Mouse (Mus musculus) fat pad, adult 2 months (tissue): ENCODE measurements around the gene Krtap5-4.
"Not testable (repeated sequence)": the region's sequence is repeated elsewhere in the genome, so short reads cannot be mapped to it uniquely, and the experiment has no call there.

Experiments
- DNase-seq: peaks from one replicate; pipeline ENCODE4 v3.0.0-alpha.2; 2011; ENCODE audit warnings: low read depth, low spot score; ENCODE audit errors: extremely low read depth

The Krtap5-4 gene

DNA sequence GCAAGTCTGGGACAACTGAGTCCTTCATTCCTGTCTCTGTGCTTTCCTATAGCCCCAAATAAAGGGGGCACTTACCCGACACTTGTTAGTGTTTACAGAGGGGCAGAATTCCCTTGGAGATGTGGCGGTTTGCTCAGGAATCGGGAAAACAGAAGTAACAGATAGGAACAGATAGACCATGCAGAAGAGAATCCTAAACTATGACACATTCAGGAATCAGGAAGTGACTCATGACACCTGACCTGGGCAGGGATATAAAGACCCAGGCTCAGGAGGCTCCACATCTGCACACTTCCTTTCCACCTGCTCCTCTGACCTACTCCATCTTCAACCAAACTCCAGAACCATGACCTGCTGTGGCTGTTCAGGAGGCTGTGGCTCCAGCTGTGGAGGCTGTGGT, at the start of gene Krtap5-4:
TSS of gene Krtap5-4 (plus strand) at position 301 of the 400 bp plus-strand sequence.
- no peak for DNase-seq

DNA sequence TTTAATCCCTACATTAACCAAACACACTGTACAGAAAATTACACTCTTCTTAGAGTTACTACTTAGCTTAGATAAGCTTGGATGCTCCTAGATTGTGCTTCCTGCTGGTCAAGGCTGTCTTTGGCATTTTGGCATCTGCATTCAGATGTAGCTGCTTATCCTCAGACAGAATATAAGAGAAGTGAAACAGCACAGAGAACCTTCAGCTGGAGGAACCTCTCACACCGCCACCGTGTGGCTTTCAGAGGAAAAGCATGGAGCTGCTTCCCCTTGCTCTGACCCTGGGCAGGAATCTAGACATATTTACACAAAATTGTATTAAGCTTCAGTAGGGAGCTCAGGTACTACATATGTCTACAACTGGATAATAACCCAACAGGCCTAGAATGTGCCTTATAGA, 47.8 kb upstream of the Krtap5-4 start:
- no peak for DNase-seq

DNA sequence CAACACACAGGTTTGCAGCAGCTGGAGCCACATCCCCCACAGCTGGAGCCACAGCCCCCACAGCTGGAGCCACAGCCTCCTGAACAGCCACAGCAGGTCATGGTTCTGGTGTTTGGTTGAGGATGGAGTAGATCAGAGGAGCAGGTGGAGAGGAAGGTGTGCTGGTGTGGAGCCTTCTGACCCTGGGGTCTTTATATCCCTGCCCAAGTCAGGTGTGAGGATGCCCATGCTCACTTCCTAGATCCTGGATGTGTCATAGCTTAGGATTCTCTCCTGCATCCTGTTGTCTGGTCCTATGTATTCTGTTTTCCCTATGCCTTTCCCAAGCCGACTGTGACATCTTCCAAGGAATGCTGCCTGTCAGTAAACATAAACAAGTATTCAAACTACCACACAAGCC, 45.1 kb upstream of the Krtap5-4 start, which contains the start of gene Gm2431:
TSS of gene Gm2431 (minus strand) at position 101 of the 400 bp plus-strand sequence.
- not testable (repeated sequence) for DNase-seq

DNA sequence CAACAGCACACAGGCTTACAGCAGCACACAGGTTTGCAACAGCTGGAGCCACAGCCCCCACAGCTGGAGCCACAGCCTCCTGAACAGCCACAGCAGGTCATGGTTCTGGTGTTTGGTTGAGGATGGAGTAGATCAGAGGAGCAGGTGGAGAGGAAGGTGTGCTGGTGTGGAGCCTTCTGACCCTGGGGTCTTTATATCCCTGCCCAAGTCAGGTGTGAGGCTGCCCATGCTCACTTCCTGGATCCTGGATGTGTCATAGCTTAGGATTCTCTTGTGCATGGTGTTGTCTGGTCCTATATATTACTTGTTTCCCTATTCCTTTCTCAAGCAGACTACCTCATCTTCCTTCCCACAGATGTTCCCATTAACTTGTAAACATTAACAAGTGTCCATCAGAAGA, 29.1 kb upstream of the Krtap5-4 start, which contains the start of gene Gm4559:
TSS of gene Gm4559 (minus strand) at position 101 of the 400 bp plus-strand sequence.
- DNase-seq, result not testable (repeated sequence)

DNA sequence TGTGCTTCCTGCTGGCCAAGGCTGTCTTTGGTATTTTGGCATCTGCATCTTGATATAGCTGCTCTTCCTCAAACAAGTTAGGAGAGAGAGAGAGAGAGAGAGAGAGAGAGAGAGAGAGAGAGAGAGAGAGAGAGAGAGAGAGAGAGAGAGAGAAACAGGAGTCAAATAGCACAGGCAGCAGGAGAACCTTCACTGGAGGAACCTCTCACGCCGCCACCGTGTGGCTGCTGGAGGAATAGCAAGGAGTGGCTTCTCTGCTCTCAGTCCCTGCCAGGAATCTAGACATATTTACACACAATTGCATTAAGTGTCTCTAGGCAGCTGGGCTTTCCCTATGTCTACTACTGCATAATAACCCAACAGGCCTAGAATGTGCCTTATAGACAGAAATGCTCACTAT, 25.2 kb upstream of the Krtap5-4 start:
- not testable (repeated sequence) for DNase-seq

DNA sequence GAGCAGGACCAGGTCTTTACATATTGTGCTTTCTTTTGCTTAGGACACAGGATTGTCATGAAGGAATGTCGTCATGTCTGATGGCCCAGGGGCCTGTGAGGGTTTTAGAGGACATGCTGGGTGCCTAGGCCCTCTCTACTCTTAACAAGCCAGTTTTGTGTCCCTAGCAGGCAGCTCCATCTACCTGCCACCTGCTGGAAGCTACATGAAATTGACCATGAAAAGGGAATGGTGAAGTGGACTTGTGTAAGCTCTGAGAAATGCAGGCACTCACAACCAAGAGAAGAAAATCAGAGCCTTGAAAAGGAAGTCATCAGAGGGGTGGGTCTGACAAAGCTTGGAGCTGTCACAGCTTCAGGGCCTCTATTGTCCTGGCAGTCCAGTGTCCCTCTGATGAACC, 24.1 kb upstream of the Krtap5-4 start:
- not testable (repeated sequence) for DNase-seq

DNA sequence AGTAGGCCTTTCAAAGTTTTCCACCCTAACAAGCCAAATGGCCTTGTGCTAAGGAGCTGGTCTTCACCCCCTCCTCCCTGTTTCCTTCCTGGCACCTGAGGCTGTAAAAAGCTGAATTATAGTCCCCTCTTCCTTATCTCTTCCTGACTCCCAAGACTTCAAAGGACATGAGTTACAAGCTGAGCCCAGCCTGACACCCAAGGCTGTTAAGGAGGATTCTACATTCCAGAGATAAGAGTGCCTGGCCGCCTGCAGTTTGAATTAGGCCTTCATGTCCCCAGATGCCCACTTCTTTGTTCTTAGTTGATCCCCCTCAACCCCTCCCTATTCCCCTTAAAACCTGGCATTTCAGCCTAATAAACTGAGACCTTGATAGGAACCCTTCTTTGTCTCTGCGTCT, 20.5 kb upstream of the Krtap5-4 start:
- not testable (repeated sequence) for DNase-seq

DNA sequence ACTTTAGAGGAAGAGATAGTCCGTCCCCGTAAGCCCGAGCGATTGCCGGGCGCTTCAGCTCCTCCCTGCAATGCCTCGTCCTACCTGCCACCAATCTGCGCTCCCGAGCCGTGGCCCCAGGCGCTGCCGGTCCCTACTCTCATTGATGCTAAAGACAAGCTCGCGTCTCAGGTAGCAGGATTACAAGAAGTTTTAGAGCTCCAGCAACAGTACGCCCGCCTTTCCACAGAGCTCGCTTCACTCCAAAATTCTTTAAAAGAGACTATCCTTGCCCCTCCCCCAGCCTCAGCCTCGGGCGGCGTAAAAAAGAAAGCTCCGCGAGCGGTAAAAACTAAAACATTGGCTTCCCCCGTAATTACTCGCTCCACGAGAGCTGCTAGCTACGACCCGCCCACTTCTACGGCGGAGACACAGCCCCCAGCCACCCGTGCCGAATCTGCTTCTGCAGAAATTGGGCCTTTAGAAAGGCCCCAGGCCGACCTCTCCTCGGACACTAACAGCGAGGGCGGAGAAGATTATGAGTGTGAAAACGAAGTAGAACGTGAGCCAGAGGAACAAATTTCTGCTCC, 19.2 kb upstream of the Krtap5-4 start:
- DNase-seq, result no peak

DNA sequence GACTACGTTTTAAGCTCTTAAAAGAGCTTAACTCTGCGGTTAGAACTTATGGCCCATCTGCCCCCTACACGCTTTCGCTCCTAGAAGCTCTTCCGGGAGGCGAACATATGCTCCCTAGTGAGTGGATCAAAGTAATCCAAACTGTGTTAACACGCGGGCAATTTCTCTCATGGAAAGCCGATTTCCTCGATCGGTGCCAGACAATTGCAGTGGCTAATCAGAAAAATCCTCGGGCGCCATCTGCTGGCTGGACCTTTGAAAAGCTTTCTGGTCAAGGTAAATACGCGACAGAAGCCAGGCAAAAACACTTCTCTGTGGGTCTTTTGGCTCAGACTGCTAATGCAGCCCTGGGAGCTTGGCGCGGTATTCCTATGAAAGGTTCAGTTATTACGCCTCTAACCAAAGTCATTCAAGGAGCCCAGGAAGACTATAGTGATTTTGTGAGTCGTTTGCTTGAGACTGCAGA, 18.7 kb upstream of the Krtap5-4 start:
- peak; percentile 30 for DNase-seq

DNA sequence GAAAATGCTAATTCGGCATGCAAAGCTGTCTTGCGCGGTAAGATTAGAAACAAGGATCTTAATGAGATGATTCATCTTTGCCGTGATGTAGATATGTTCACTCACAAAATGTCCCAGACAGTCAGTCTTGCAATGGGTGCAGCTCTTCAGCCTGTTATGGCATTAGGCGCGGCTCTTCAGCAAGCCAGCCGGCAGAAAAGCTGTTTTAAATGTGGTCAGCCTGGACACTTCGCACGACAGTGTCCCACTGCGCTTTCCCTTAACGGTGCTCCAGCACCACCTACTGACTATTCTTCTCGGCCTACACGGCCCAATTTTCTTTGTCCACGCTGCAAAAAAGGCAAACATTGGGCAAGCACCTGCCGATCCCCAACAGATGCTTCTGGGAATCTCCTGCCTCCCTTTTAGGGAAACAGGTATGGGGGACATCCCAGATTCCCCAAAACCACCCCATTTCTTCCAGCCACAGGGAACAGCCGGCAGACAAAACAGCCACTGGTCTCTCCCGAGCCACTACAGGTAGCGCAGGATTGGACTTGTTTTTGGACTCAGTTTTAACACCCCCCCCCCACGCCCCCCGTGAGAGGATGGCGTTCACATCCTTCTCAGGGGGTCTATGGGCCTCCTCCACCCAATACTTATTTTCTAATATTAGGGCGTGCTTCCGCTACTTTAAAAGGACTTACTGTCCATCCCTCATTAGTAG, 18.1 kb upstream of the Krtap5-4 start:
- DNase-seq, result no peak

DNA sequence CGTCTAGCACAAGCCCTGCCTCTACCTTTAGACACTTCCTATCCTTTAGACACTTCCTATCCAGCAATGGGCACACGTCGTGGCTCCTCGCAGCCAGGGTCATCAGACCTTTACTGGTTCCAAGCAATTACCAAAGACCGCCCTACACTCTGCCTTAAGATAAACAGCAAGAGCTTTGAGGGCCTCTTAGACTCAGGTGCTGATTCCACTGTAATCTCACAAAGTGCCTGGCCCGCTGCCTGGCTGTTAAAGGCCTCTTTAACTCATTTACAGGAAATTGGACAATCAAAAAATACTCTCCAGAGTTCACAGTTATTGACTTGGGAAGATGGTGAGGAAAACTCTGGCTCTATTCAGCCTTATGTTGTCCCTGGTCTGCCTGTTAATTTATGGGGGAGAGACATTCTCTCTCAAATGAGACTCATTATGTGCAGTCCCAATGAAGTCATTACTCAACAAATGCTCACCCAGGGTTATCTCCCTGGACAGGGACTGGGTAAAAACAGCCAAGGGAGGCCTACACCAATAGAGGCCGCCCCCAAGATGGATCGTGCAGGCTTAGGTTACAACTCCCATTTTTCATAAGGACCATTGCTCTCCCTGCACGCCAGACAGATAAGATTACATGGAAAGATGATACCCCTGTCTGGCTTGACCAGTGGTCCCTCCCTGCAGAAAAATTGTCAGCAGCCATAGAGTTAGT, 17.3 kb upstream of the Krtap5-4 start:
- not testable (repeated sequence) for DNase-seq

DNA sequence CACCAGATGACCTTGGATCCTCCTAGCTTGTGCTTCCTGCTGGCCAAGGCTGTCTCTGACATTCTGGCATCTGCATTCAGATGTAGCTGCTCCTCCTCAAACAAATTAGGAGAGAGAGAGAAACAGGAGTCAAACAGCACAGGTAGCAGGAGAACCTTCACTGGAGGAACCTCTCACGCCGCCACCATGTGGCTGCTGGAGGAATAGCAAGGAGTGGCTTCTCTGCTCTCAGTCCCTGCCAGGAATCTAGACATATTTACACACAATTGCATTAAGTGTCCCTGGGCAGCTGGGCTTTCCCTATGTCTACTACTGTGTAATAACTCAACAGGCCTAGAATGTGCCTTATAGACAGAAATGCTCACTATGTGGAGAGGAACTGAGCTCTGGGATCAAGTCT, 9.5 kb upstream of the Krtap5-4 start:
- not testable (repeated sequence) for DNase-seq

DNA sequence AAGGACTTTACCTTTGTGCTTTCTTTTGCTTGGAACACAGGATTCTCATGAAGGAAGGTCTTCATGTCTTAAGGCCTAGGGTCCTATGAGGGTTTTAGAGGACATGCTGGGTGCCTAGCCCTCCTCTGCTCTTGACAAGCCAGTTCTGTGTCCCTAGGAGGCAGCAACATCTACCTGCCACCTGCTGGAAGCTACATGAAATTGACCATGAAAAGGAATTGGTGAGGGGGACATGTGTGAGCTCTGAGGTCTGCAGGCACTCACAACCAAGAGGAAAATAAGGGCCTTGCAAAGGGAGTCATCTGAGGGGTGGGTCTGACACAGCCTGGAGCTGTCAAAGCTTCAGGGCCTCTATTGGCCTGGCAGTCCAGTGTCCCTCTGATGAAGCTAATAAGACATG, 7.9 kb upstream of the Krtap5-4 start:
- no peak for DNase-seq

DNA sequence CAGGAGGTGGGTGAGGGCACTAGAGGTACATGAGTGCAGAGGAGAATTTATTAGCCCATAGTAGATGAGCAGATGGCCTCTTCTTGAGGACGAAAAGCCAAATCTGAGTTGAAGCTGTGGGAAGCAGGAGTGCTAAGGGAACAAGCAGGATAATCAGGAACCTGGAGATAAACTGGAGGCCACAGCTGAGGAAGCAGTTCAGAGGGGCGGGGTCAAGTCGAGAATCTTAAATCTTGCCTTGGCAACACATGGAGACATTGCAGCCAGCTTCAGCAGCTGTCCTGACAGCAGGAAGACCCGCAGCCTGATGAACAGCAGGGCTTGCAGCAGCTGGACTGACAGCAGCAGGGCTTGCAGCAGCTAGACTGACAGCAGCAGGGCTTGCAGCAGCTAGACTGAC, 7.2 kb upstream of the Krtap5-4 start:
- DNase-seq, result not testable (repeated sequence)

DNA sequence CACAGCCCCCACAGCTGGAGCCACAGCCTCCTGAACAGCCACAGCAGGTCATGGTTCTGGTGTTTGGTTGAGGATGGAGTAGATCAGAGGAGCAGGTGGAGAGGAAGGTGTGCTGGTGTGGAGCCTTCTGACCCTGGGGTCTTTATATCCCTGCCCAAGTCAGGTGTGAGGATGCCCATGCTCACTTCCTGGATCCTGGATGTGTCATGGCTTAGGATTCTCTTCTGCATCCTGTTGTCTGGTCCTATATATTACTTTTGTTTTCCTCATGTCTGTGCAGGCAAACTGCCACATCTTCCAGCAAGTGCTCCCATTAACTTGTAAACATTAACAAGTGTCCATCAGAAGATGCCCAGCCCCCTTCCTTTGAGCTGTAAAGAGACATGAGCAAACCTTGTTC, 6.3 kb upstream of the Krtap5-4 start, which contains the start of gene Krtap5-1:
TSS of gene Krtap5-1 (minus strand) at position 101 of the 400 bp plus-strand sequence.
- not testable (repeated sequence) for DNase-seq

DNA sequence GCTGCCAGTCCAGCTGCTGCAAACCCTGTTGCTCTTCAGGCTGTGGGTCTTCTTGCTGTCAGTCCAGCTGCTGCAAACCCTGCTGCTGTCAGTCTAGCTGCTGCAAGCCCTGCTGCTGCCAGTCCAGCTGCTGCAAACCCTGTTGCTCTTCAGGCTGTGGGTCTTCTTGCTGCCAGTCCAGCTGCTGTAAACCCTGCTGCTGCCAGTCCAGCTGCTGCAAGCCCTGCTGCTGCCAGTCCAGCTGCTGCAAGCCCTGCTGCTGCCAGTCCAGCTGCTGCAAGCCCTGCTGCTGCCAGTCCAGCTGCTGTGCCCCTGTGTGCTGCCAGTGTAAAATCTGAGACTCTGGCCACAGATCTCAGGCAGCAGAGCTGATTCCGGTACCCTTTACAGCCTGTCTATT, 580 bp downstream of the Krtap5-4 start:
- not testable (repeated sequence) for DNase-seq

DNA sequence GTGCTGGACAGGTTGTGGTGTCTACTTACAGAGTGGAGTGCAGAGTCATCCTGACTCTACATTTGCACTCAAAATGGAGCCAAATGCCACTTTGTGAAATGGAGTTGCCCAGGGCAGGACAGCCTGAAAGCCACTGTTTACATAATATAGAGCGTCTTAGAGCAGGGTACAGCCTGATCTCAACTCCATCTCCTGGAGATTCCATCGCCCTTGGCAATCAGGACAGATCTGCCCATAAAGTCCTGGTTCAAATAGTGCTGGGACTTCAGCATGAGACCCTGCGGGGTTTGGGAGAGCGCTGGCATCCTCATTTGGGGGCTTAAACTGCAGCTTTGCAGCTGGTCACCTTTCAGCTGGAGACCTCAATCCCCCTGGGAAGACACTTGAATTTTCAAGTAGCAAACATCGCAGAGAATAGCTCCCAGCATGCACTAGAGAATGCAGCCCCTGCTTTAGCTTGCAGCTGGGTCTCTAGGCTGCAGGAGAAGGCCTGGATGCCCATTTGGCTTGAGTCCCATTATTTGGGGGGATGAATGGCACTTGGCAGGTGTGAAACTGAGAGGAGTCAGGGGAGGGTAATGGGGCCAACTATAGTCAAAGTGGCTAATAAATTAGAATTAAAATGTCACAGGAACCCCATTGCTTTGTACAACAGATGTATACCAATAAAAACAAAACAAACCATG, 11.4 kb downstream of the Krtap5-4 start:
- DNase-seq, result no peak

DNA sequence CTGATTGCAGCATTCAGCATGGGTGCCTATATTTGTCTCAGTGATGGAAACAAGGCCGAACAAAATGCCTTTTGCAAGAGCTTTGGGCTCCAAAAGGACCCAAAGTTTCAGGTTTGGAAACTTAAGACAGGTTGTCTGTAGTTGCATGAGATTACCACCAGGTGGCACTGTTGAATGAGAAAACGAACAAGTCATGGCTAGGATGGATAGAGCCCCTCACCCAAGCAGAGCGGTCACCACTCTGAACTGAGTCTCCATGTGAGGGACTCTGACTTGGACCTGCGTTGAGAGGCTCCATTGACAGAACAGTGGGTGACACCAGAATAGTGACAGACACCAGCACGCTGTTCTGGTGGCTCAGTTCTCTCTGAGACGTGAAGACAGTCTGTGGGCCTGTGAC, 13.2 kb downstream of the Krtap5-4 start:
- DNase-seq, result no peak

DNA sequence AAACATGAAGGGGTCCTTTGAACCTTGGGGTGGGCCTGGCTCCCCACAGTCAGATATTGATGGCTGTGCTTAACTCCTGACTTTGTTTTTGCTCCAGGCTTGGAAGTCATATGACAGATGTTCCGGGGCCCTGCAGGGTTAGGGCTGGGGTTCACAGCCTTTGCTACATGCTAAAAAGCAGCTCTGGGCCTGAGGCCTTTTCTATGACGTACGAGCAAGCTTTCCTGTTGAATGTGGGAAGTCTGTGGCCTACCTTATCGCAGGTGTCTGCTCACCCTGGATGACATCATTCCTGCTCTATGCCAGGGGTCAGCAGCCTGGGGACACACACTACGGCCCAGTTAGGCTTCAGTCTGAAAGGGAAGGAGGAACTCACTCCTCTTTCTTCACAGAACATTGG, 13.9 kb downstream of the Krtap5-4 start:
- no peak for DNase-seq

DNA sequence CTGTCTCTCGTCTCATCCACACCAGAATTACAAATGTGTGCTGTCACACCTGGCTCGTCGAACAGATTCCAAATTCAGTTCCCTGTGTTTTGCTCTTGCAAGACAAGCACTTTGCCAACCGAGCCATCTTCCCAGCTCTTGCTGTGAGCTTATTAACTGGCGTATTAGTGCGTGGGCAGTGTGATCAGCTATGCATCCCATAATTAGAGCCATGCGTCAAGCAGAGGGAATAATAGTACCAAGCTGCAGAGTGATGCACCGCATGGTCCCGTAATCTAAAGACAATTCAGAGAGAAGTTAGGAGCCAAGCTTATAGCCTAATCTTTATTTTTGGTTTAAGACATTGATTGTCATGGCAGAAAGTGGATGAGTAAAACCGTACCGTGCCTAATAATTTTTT, 15.8 kb downstream of the Krtap5-4 start:
- DNase-seq, result no peak

DNA sequence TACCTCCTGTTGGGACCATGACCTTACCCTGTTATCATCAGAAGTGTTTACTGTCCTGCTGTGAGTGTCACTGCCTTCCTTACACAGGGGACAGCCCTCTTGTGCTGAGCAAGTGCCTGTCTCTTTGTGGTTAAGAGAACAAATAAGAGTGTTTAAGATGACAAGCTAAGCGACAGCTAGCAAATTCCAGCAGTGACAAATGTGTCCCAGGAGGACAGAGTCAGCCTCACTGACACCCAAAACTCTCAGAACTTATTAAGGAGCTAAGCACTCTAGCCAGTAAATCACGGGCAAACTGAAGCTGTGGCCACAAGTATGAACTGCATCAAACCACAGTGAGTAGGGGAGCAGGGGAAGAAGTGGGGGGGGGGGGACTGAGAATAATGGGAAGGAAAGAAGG, 17.6 kb downstream of the Krtap5-4 start:
- DNase-seq, result no peak
